Mouse (Mus musculus) heart, postnatal 0 days (tissue): ENCODE data around the gene D230025D16Rik.

Experiments
- CTCF ChIP-seq: IDR thresholded peaks from 2 replicates; pipeline ENCODE4 v1.5.1; 2016; ENCODE audit warnings: antibody characterized with exemption, control low read depth, low read depth
- EP300 ChIP-seq: IDR thresholded peaks from 2 replicates; pipeline ENCODE4 v1.6.1; 2016; ENCODE audit warnings: antibody characterized with exemption, low read depth

- TF ChIP-seq CTCF (peak; percentile 33), EP300 (no peak)
These were observed 64.2 kb downstream of the D230025D16Rik start for GRCm38 (mm10) chr8:105288958-105289732.
